Mouse (Mus musculus) right cerebral cortex, postnatal 36 days (tissue): ENCODE measurements around the gene Cpsf7.

ENCODE experiments used
- DNase-seq, 2 experiments: peaks; one replicate each; pipeline ENCODE4 v3.0.0; 2022; ENCODE audit warnings: low spot score in 2 of 2, mixed read lengths in 1 of 2

Cpsf7 gene

GRCm38 (mm10) chr19:10560108-10560507 is 35.0 kb downstream of the Cpsf7 start:
- no peak for DNase-seq

GRCm38 (mm10) chr19:10561558-10562314 is 36.7 kb downstream of the Cpsf7 start:
- no peak for DNase-seq

GRCm38 (mm10) chr19:10562351-10562750 is 37.3 kb downstream of the Cpsf7 start:
- no peak for DNase-seq

- DNase-seq: no peak
Observed at GRCm38 (mm10) chr19:10564278-10564677, 39.2 kb downstream of the Cpsf7 start.

GRCm38 (mm10) chr19:10565217-10565616 is 40.2 kb downstream of the Cpsf7 start:
- no peak for DNase-seq

GRCm38 (mm10) chr19:10569627-10570026 is 44.6 kb downstream of the Cpsf7 start:
- no peak for DNase-seq

- DNase-seq: peak; percentile 89 to 94
Observed at GRCm38 (mm10) chr19:10576690-10577561, 51.9 kb downstream of the Cpsf7 start, which contains the start of the genes Cyb561a3 and Tmem138. Gene Cyb561a3, plus strand, starts transcription at chr19:10577172. Gene Tmem138, minus strand, starts transcription at chr19:10577362.

- DNase-seq: no peak
Observed at GRCm38 (mm10) chr19:10580102-10580501, 55.0 kb downstream of the Cpsf7 start.

- no peak for DNase-seq
Observed at GRCm38 (mm10) chr19:10580761-10581160, 55.7 kb downstream of the Cpsf7 start.

GRCm38 (mm10) chr19:10581984-10582383 is 56.9 kb downstream of the Cpsf7 start:
- DNase-seq: no peak

- no peak for DNase-seq
Observed at GRCm38 (mm10) chr19:10583550-10584146, 58.6 kb downstream of the Cpsf7 start.

- DNase-seq: no peak
Observed at GRCm38 (mm10) chr19:10585112-10585511, 60.0 kb downstream of the Cpsf7 start.

- DNase-seq: no peak
Observed at GRCm38 (mm10) chr19:10587231-10587630, 62.2 kb downstream of the Cpsf7 start.

GRCm38 (mm10) chr19:10589127-10589857 is 64.2 kb downstream of the Cpsf7 start:
- no peak for DNase-seq

GRCm38 (mm10) chr19:10590301-10590700 is 65.2 kb downstream of the Cpsf7 start:
- DNase-seq: no peak

- no peak for DNase-seq
Observed at GRCm38 (mm10) chr19:10591659-10592377, 66.8 kb downstream of the Cpsf7 start.
